Mouse (Mus musculus) embryonic facial prominence, embryonic 13.5 days (tissue): Measurements from ENCODE around the gene Diablo. TPM values are rescaled to one million over a fixed set of nuclear protein-coding genes. Genes with fewer than 3 reads are reported as not detected.
A peak's percentile ranks its signal among the peaks of the same experiment; 100 is the strongest.

Experiments used
- ATAC-seq: fragments of 200-750 bp; cut with Nextera tagmentation; 2 replicates; pipeline ENCODE4 v1.8.0; 2017; ENCODE audit warnings: low read depth; ENCODE audit not compliant: insufficient number of reproducible peaks, insufficient read depth, low FRiP score, low TSS enrichment
- H3K27ac ChIP-seq: fragments of 300-500 bp; sonication (generic); 2 replicates; pipeline ENCODE4 v1.5.1; 2015; ENCODE audit warnings: moderate library complexity, mild to moderate bottlenecking, inconsistent platforms
- H3K27me3 ChIP-seq: fragments of 300-500 bp; sonication (generic); 2 replicates; pipeline ENCODE4 v1.6.1; 2015; ENCODE audit warnings: mild to moderate bottlenecking, inconsistent platforms
- H3K36me3 ChIP-seq: fragments of 300-500 bp; sonication (generic); 2 replicates; pipeline ENCODE4 v1.6.1; 2015; ENCODE audit warnings: mild to moderate bottlenecking, inconsistent platforms
- H3K4me1 ChIP-seq: fragments of 300-500 bp; sonication (generic); 2 replicates; pipeline ENCODE4 v1.6.1; 2015; ENCODE audit warnings: inconsistent platforms
- H3K4me2 ChIP-seq: fragments of 300-500 bp; sonication (generic); 2 replicates; pipeline ENCODE4 v1.6.1; 2015; ENCODE audit warnings: moderate library complexity, mild to moderate bottlenecking, inconsistent platforms
- H3K4me3 ChIP-seq: fragments of 300-500 bp; sonication (generic); 2 replicates; pipeline ENCODE4 v1.5.1; 2015; ENCODE audit warnings: mild to moderate bottlenecking, inconsistent platforms
- H3K9ac ChIP-seq: fragments of 300-500 bp; sonication (generic); 2 replicates; pipeline ENCODE4 v1.6.1; 2015; ENCODE audit warnings: mild to moderate bottlenecking, inconsistent platforms
- H3K9me3 ChIP-seq: fragments of 300-500 bp; sonication (generic); 2 replicates; pipeline ENCODE4 v1.6.1; 2016; ENCODE audit warnings: inconsistent platforms
- WGBS: fragments of 180-500 bp; shearing (Covaris S2); methylation state at CpG from one replicate; pipeline ENCODE4 v1.1.7; 2015; ENCODE audit warnings: mixed read lengths; 5-methylcytosine and 5-hydroxymethylcytosine counted together
- polyA plus RNA-seq: library from polyadenylated mRNA; unstranded; fragments of >200 nt; fragmentation: Nextera tagmentation; extraction: Ambion mirVana; gene quantifications from 2 replicates; pipeline ENCODE4 v1.2.1, GENCODE M21; 2015

The Diablo gene
- polyA plus RNA-seq: 116 and 125 TPM in 2 replicates

DNA sequence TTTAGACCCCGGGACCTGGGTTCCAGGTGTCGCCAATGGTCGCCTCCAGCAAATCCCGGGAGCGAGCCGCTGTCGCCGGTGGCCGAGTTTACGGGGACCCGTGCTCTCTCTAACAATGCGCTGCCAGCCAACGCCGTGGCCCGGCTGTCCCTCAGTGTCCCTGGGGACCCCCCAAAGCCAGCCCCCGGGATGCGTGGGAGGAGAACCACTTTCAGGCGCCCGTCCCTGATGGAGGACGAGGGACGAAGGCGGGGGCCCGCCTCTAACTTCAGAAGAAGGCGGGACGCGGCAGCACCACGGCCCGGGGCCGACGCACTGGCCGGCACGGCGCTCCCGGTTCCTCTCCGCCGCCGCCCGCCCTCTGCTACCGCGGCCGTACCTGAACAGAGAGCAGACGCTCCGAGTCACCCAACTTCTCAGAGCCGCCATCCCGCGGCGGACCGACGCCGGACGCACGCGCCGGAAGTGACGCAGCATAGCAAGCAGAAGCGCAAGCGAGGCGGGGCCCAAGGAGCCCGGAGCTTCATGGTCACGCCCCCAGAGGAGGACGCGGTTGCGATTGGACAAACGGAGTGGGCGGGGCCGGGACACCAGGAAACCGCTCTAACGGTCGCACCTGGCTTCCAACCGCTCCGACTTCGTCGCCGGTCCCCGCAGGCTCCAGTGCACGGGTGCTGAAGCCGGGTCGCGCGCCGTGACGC lies at the start of gene Diablo:
Gene Diablo, minus strand, starts transcription at position 485 of the 701 bp plus-strand sequence.
- peaks cover 21% of the 10 kb centered on the region for H3K4me1 ChIP-seq
- no peaks in the 10 kb centered on the region for H3K9me3 ChIP-seq
- ATAC-seq: peak; percentile 94
- 0 out of 2 replicates have a peak within 1 kb of the TSS, but pooled peaks have one; percentile 28 for H3K27ac ChIP-seq
- H3K27me3 ChIP-seq: no peaks in the 10 kb centered on the region
- H3K4me3 ChIP-seq: peak within 1 kb of the TSS; percentile 89
- H3K4me2 ChIP-seq: peak within 1 kb of the TSS; percentile 77
- H3K36me3 ChIP-seq: peaks cover 21% of the 10 kb centered on the region
- peak within 1 kb of the TSS; percentile 87 for H3K9ac ChIP-seq
- WGBS: under 1% methylated on average over 80 of the region's 82 CpGs

DNA sequence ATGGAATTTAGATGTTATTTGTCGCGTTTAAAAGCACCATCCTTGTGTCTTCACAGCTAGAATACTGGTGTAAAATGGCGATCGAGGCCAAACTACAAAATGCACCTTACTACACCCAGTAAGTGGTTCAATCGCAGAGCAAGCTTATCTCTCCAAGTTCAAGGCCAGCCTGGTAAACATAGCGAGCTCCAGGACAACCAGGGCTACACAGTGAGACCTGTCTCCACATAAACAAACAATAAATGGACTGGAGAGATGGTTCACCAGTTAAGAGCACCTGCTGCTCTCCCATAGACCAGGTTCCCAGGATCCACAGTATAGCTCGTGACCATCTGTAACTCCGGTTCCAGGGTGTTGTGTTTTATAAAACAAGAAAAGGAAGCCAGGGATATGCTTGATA lies 49.4 kb upstream of the Diablo start:
- no peak for ATAC-seq
- Histone ChIP-seq H3K9me3 (no peaks in the 10 kb centered on the region), H3K9ac (no peak overlapping the region), H3K4me1 (peaks cover 12% of the 10 kb centered on the region; the same call in 1 of the 2 replicates), H3K4me2 (peak overlapping the region; percentile 92), H3K36me3 (peaks cover 22% of the 10 kb centered on the region), H3K27me3 (no peaks in the 10 kb centered on the region), H3K4me3 (peak overlapping the region; percentile 93), H3K27ac (no peak overlapping the region)
- WGBS: 59% methylated on average over 8 of the region's 8 CpGs

DNA sequence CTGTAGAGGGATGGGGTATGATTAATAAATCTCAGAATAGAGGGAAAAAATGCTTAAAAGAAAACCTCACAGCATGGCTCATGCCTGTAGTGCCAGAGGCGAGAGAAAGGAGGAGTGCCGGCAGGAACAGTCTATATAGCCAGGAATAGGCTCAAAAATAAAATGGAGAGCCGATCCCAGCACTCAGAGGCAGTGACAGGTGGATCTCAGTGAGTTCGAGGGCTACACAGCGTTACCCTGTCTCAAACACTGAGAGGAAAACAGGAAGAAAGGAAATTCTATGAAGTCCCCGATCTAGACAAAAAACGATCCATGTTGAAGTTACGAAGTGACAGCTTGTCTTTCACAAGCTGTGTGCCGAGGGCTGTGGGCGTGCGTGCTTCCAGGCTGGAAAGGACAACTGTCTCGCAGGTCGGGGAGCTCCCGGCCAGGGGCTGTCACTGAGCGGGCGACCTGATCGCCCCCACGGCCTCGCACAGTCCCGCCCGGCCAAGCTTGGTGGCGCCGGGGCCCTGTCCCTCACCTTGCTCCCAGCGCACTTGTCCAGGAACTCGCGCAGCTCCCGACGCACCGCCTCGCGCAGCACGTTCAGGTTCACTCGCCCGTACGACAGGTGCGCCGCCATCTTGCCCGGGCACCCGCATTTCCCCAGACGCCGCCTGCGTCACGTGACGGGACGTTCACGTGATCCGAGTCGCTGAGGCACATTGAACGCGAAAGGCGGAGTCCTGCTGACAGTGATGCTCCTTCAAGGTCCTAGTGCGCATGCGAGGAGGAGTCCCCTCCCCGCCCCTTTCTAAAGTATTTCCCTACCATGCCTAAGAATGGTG lies 48.6 kb upstream of the Diablo start, which contains the start of gene Vps33a:
Gene Vps33a, minus strand, starts transcription at position 682 of the 830 bp plus-strand sequence.
- Histone ChIP-seq H3K9me3 (no peaks in the 10 kb centered on the region), H3K4me2 (peak within 1 kb of the TSS; percentile 92), H3K27me3 (no peaks in the 10 kb centered on the region), H3K4me3 (peak within 1 kb of the TSS; percentile 93), H3K36me3 (peaks cover 26% of the 10 kb centered on the region), H3K27ac (no peak within 1 kb of the TSS; the same call in 1 of the 2 replicates), H3K9ac (peak within 1 kb of the TSS; percentile 87), H3K4me1 (peaks cover 12% of the 10 kb centered on the region; the same call in 1 of the 2 replicates)
- peak; percentile 85 for ATAC-seq
- WGBS: under 1% methylated on average over 54 of the region's 54 CpGs

DNA sequence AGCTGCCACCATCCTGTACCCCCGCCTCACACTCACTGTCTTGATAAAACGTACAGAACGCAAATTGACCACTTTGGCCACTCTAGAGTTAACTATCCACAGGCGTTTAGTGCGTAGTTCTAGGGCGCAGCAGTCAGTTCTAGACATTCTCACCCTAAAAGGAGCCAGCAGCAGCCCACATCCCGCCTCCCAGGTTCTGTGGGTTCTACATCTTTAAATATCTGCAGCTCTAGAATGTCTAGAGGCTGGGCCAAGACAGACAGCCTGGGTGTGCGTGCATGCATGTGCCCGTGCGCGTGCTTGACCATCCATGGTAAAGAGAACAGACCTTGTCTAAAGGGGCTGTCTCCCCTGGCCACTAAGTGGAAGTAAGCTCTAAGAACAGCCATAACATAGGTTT lies 37.2 kb upstream of the Diablo start:
- H3K4me2 ChIP-seq: no peak overlapping the region
- H3K4me3 ChIP-seq: no peak overlapping the region
- H3K9ac ChIP-seq: no peak overlapping the region
- no peak for ATAC-seq
- peaks cover 91% of the 10 kb centered on the region for H3K36me3 ChIP-seq
- WGBS: 92% methylated on average over 11 of the region's 11 CpGs
- no peaks in the 10 kb centered on the region for H3K27me3 ChIP-seq
- no peaks in the 10 kb centered on the region for H3K4me1 ChIP-seq
- H3K9me3 ChIP-seq: no peaks in the 10 kb centered on the region
- H3K27ac ChIP-seq: no peak overlapping the region

DNA sequence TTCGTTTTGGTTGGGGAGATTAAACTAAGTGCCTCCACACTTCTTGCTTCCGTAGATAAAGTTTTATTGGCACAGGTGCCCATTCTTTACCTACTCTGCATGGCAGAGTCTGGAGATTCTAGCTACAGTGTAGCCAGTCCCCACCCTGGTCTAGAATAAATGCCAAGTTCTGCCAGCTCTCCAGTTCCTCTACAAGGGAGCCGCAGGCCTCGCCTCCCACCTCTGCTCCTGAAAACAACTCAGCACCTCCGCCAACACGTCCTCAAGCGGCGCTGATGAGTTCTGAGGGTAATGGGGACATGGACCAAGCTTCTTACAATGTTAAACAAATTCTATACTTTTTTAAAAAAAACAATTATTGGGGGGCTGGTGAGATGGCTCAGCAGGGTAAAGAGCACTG lies 35.6 kb upstream of the Diablo start:
- Histone ChIP-seq H3K9ac (no peak overlapping the region), H3K9me3 (no peaks in the 10 kb centered on the region), H3K27ac (no peak overlapping the region), H3K4me3 (no peak overlapping the region), H3K27me3 (no peaks in the 10 kb centered on the region), H3K36me3 (peaks cover 86% of the 10 kb centered on the region), H3K4me2 (no peak overlapping the region), H3K4me1 (no peaks in the 10 kb centered on the region)
- no peak for ATAC-seq
- WGBS: 92% methylated on average over 8 of the region's 8 CpGs

DNA sequence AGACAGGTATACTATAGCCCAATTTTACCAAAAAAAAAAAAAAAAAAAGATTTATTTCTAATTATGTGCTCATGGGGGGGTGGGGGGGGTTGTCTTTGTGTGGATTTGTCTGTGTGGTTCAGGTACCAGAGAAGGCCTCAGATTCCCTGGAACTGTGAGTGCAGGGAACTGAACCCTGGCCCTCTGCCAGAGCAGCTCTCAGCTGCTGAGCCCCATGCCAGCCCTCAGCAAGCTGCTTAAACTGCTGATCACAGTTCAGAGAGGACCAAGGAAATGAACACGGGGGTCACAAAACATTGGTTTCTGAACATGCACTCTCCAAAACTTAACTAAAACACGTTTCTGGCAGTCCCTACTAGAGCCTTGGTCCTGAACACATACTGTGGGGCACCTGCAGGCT lies 32.5 kb upstream of the Diablo start:
- no peak for ATAC-seq
- Histone ChIP-seq H3K9ac (no peak overlapping the region), H3K4me1 (no peaks in the 10 kb centered on the region), H3K4me2 (no peak overlapping the region), H3K9me3 (no peaks in the 10 kb centered on the region), H3K4me3 (no peak overlapping the region), H3K27me3 (no peaks in the 10 kb centered on the region), H3K27ac (no peak overlapping the region), H3K36me3 (peaks cover 59% of the 10 kb centered on the region)
- 75% methylated on average over 2 of the region's 2 CpGs for WGBS

DNA sequence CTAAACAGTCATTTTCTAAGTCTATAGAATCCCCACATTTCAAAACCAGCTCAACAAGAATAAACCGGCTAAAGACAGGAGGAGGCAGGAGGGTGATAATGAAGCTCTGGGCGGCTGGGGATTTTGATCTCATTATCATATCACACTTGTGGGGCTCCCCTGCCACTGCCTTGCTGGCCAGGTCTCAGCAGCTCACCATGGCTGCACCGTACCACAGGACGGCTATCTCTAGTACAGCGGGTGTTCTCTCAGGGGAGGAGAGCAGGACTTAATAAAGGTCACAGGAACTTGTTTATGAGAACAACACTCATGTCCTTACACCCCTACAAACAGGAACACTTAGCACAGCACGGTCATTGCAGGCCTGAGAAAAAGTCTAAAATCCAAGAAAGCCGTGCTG lies 31.7 kb upstream of the Diablo start:
- H3K9ac ChIP-seq: no peak overlapping the region
- 87% methylated on average over 7 of the region's 7 CpGs for WGBS
- H3K9me3 ChIP-seq: no peaks in the 10 kb centered on the region
- H3K4me2 ChIP-seq: no peak overlapping the region
- no peaks in the 10 kb centered on the region for H3K4me1 ChIP-seq
- no peak for ATAC-seq
- peaks cover 52% of the 10 kb centered on the region for H3K36me3 ChIP-seq
- H3K27ac ChIP-seq: no peak overlapping the region
- no peaks in the 10 kb centered on the region for H3K27me3 ChIP-seq
- no peak overlapping the region for H3K4me3 ChIP-seq

DNA sequence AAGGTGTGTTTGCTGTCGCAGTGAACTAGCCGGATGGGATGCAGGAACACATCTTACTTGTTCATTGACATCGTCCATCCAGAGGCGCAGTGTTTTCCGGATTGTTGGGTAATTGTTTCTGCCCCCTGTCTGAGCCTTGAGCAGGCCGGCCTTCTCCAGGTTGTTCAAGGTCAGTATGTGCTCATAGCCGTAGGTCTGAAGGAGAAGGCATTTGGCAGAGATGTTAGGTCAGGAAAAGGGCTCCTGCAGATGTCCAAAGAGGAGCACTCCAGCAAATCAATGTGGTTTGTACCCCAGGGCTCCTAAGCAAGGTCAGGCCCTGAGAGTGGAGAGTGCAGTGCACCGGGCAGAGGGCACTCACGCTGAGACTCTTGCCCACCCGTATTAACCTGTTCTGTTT lies 9.8 kb upstream of the Diablo start:
- no peak for ATAC-seq
- Histone ChIP-seq H3K36me3 (peaks cover 79% of the 10 kb centered on the region), H3K4me3 (no peak overlapping the region), H3K4me2 (no peak overlapping the region), H3K27ac (no peak overlapping the region), H3K4me1 (no peaks in the 10 kb centered on the region), H3K27me3 (no peaks in the 10 kb centered on the region), H3K9me3 (no peaks in the 10 kb centered on the region), H3K9ac (no peak overlapping the region)
- 91% methylated on average over 10 of the region's 10 CpGs for WGBS

DNA sequence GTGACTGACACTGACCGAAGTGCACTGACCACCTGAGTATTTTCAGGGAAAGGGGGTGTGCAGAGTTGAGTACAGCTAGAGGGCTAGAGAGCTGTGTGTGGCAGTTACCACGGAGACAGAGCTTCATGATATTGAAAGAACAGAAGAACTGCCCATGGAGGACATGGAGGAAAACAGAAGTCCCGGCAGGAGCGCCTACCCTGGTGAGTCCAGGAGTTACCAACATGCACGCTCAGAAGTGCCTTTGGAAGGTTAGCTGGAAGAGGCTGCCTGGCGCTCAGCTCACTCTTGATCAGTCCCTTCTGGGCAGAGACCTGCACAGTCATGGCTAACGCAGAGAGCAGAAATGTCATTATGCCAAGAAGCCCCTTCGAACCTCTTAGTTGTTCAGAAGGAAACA lies 6.1 kb upstream of the Diablo start:
- Histone ChIP-seq H3K4me3 (no peak overlapping the region), H3K36me3 (peaks cover 72% of the 10 kb centered on the region), H3K9me3 (no peaks in the 10 kb centered on the region), H3K27ac (no peak overlapping the region), H3K9ac (no peak overlapping the region), H3K27me3 (no peaks in the 10 kb centered on the region), H3K4me1 (no peaks in the 10 kb centered on the region), H3K4me2 (no peak overlapping the region)
- no peak for ATAC-seq
- WGBS: 92% methylated on average over 8 of the region's 8 CpGs

DNA sequence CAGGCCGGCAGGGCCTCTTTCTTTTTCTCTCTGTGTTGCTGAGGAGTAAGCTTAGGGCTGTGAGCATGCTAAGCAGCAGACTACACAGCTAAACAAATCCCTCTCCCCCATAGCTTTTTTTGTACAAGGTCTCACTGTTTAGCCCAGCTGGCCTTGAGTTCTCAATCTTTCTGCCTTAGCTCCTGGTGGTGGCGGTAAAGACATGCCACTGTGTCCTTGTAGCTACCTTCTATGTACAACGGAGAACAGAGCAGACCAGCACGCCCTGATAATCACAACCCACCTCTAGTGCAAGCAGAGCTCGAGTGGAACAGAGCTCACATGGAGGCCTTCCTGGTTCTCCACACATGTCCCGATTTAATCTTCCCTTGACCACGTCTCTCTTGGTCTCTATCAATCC lies 4.7 kb upstream of the Diablo start:
- no peak overlapping the region for H3K9ac ChIP-seq
- H3K36me3 ChIP-seq: peaks cover 59% of the 10 kb centered on the region
- no peaks in the 10 kb centered on the region for H3K27me3 ChIP-seq
- WGBS: 79% methylated on average over 7 of the region's 7 CpGs
- H3K9me3 ChIP-seq: no peaks in the 10 kb centered on the region
- peaks cover 5% of the 10 kb centered on the region; the same call in 1 of the 2 replicates for H3K4me1 ChIP-seq
- no peak overlapping the region for H3K4me3 ChIP-seq
- H3K4me2 ChIP-seq: no peak overlapping the region
- H3K27ac ChIP-seq: no peak overlapping the region
- no peak for ATAC-seq

DNA sequence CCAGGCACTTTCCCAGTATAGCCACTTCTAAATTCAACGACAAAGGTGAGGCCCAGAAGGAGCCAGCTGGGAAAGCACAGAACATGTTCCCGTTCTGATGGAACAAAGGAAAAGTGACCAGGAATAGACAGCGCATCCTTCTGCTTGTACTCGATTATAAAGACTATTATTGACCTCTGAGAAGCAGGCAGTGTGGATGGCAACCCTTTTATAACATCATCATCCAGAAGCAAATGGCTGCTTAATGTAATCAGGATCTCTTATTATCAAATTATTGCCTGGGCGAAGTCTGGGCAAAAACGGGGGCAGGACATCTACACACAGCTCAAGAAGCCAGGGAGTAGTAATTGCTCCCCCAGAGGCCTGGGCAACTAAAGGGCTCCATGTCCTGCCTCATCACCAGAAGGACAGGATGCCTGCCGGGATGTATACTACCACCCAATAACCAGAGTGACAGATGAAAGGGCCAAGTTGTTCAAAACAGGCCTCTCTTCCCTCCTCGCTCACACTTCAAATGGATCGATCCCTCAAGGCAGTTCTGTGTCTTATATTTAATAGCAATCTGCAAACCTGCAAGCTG lies 2.0 kb upstream of the Diablo start:
- H3K27ac ChIP-seq: no peak overlapping the region
- no peak overlapping the region for H3K4me3 ChIP-seq
- H3K4me2 ChIP-seq: no peak overlapping the region
- no peaks in the 10 kb centered on the region for H3K9me3 ChIP-seq
- no peak for ATAC-seq
- H3K27me3 ChIP-seq: no peaks in the 10 kb centered on the region
- no peak overlapping the region for H3K9ac ChIP-seq
- WGBS: 89% methylated on average over 9 of the region's 9 CpGs
- H3K4me1 ChIP-seq: peaks cover 21% of the 10 kb centered on the region
- peaks cover 33% of the 10 kb centered on the region for H3K36me3 ChIP-seq
